Mouse (Mus musculus) embryonic fibroblast, embryonic 13.5 days (primary cell): ENCODE data around the gene Tmc6.

Source experiments
- CTCF ChIP-seq: IDR thresholded peaks from 2 replicates; pipeline ENCODE4 v1.5.1; 2011; ENCODE audit warnings: mild to moderate bottlenecking, control low read depth, low read length, moderate library complexity, borderline replicate concordance; ENCODE audit not compliant: insufficient read depth
- POLR2A ChIP-seq: IDR thresholded peaks from 2 replicates; pipeline ENCODE4 v1.6.1; 2011; ENCODE audit warnings: low read depth, mild to moderate bottlenecking, control low read depth, low read length, moderate library complexity

- TF ChIP-seq CTCF (no peak), POLR2A (no peak)
Measured at GRCm38 (mm10) chr11:117759267-117759666, 22.7 kb downstream of the Tmc6 start.
